Mouse (Mus musculus): ENCODE measurements around the gene Stx2.

Stx2 gene

DNA sequence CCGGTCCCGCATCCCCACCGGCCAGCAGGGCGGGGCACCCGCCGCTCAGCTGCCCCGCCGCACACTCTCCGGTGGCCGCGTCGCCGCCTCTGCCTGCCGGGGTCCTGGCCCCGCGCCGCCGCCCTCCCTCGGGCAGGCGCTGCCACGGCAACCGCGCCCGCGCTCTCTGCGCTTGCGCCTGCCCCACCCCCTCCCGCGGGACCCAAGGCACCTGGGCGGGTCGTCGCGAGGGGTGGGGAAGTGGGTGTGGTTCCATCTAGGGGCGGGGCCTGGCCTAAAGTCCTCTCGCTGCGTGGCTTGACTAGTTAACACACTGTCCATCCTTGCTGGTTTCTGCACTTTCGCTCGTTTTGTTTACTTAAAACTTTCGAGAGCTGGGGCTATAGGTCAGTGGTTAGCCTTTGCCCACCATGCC, at the start of gene Stx2:
Gene Stx2, minus strand, starts transcription at position 163 of the 415 bp plus-strand sequence.
- DNase-seq (ENCODE audit: low read depth, low spot score): peak; percentile 62

DNA sequence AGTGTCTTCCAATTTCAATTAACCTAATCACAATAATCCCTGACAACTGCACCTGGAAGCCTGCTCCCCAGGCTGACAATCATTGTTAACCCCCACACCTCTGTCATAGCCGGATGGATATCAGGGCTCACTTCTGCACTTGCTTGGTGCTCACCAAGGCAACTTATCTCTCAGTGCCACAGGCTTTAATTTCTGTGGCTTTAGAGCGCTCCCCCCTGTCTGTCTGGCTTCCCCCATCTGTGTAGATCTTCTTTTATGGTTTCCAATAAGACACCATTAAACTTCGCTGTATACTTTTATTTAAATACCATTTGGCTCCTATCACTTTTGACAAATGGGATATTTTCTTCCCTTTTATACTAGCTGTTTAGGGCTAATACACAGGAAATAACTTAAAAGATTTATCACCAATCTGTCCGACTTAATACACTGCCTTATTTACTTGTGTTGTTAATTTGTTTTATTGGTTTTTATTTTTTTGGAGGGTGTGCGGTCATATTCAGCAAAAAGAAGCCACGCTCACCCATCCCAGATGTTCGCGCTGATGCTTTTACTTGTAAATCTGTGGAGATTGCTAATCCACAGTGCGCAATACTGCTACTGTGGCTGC, 46.4 kb upstream of the Stx2 start:
- DNase-seq (ENCODE audit: low read depth, low spot score): no peak

DNA sequence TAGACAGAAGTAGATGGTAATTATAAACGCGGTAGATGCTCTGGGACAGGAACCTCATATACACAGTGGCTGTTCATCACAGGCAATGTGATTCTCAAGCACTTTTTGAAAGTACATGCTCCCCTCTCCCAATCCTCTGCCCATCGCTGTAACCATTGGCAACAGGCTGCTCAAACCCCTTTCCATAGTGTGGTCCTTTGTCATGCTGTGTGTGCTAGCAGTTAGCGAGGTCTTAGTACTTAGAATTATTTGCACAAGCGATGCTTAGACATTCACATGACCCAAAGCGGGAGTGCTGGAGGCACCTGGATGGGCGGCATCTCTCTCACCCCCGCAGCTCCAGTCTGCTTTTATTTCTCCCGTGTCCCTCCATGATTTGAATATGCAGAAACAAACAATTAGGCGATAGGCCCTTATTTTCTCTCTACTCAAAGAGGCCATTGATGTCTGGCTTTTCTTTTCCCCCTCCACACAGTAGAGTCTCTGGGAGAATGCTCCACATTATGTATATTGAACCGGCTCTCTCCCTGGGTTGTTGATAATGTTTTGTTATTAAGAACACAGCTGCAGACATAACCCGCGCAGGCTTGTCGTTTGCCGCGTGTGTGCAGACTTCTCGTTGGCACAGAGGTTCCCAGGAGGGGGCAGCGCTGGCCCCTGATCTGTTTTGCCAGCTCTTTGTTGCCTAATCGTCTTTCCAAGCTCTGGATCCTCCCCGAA, 44.4 kb upstream of the Stx2 start:
- DNase-seq (ENCODE audit: low read depth, low spot score): no peak

DNA sequence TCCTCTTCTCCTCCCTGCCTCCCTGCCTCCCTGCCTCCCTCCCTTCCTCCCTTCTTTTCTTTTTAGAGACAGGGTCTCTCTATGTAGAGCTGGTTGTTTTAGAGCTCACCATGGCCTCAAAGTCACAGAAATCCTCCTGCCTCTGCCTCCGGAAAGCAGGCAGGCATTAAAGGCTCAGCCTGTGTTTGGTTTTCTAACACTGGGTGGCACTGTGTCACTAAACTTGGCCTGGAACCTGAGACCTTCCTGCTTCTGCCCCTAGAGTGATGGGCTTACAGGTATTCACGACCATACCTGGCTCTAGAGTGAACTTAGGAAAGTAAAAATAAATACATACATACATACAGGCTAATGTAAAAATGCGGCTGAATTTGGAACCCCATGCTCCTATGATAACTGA, 43.5 kb upstream of the Stx2 start:
- no peak for DNase-seq (ENCODE audit: low read depth, low spot score)

DNA sequence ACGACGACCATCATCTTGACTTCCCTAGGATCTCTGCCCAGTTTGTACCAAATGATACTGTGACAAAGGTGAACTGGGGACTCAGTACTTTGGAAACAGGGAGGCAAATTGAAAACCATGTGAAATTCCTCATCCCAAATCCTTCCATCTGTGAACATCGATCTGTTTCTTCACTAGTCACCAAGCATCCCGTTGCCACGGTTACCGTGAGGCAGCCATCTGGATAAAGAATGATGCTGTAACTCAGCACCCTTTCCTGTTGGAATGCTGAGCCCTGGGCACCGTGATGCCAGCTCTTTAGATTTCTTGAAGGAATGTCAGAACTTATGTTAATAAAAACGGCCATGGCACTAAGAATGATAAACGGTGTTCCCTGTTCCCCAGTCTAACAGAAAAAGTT, 41.0 kb upstream of the Stx2 start:
- DNase-seq (ENCODE audit: low read depth, low spot score): no peak

DNA sequence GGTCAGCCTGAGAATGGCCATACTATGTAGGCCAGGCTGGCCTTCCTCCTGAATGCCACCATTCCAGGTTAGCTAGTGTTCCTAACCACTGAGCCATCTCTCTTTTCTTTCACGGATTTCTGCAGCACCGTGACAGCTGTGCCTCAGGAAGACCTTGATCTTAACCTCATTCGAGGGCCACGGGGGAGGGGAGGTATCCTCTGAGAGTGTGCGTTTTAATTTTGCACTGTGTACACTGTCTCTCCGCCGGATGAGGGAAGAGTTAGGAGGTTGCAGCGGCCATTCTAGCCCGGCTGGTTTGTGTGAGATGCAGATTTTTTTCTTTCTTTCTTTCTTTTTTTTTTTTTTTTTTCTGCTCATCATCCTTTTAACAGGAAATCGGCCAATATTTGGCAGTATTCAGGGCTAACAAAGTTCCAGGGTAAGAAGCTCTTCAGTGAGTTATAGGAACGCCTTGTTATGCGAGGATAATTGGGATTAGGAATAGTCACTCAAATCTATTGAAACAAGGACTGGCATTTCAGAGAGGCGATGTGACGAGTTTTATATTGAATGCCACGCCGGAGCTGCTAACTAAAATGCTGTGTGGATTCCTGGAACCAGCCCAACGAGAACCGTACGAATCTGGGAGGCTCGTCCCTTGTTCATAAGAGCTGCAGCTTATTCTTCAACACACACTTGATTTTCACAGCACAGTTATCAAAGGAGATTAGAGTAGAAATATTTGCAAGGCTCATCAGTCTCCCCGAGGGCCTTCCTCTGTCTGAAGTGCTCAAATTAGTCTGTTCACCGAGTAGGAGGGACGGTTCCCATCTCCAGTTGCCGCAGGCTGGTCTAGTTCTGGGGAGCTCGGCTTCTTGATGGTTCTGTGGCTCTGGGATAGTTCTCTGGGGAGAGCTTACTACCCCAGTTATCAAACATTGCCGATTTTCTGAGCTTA, 37.5 kb upstream of the Stx2 start:
- DNase-seq (ENCODE audit: low read depth, low spot score): no peak

DNA sequence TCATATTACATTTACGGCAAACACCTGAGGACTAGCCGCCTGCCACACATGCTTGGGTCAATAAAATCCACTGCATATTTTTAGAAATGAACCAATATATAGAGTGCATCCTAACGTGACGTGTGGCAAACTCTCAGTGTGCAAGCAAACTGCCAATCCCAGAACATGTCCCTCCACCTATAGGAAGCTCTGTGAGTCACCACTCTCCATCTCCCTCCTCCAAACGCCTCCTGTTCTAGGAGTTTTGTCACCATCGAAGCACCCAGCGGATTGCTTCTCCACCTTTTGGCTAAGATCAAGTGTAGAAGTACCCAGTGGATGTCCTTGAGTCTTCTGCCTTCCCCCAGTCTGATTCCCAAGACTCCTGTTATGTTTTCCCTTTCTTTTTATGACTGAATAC, 29.4 kb upstream of the Stx2 start:
- DNase-seq (ENCODE audit: low read depth, low spot score): no peak

DNA sequence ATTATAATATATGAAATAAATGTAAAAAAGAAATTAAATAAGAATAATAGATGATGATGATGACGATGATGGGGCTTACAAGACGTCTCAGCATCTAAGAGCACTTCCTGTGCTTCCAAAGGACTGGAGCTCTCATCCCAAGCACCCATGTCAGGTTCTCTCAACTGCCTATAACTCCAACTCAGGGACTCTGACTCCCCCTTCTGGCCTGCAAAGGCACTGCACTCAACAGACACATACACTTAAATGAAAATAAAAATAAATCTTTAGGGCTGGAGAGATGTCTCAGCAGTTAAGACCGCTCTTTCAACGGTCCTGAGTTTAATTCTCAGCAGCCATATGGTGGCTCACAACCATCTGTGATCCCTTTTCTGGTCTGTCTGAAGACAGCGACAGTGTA, 28.3 kb upstream of the Stx2 start:
- DNase-seq (ENCODE audit: low read depth, low spot score): no peak

DNA sequence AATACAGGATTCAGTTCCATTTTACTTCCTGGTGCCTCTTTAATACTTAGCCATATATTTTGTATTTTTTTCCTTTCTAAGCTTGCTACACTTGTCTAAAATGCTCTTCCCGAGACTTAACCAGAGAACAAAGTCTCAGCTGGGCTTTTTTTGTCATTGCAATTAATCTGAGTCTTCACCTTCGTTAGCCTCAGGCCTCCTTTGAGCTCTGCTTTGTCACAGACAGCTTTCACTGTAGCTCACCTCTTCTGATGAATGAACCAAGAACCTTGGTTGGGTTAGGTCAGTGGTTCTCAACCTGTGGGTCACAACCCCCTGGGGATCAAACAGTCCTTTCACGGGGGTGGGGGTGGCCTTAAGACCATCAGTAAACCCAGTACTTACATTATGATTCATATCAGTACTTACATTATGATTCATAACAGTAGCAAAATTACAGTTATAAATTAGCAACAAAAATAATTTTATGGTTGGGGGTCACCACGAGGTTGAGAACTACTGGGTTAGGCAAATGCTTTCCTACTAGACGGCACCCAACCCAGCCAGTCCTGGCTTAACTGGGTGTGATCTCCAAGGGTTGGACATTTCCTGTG, 20.9 kb upstream of the Stx2 start:
- no peak for DNase-seq (ENCODE audit: low read depth, low spot score)

DNA sequence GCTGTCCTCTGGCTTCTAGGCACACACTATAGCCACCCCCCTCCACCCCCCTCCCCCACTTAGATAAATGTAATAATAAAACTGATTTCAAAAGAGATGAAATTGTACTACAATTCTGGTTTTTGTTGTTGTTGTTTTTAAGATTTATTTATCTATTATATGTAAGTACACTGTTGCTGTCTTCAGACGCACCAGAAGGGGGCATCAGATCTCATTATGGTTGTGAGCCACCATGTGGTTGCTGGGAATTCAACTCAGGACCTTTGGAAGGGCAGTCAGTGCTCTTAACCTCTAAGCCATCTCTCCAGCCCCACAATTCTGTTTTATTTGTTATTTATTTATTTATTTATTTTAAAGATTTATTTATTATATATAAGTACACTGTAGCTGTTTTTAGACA, 18.3 kb upstream of the Stx2 start:
- DNase-seq (ENCODE audit: low read depth, low spot score): no peak

DNA sequence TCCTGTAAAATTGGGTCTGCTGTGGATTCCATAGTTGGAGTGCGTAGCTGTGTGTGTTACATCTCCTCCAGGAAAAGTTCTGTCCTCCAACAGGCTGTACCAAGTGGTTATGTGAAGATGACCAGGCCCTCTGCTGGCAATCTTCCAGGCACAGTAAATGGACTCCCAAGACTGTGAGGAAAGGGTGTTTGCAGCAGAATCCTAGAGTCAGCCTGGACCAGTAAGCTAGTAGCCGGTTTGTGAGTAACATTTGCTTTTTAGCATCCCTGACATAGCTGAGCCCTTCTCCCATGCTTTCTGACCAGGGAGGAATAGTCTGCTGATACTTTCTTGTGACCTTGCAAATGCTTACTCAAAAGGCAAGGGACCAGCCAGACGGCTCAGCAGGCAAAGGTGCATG, 17.8 kb upstream of the Stx2 start:
- DNase-seq (ENCODE audit: low read depth, low spot score): no peak

DNA sequence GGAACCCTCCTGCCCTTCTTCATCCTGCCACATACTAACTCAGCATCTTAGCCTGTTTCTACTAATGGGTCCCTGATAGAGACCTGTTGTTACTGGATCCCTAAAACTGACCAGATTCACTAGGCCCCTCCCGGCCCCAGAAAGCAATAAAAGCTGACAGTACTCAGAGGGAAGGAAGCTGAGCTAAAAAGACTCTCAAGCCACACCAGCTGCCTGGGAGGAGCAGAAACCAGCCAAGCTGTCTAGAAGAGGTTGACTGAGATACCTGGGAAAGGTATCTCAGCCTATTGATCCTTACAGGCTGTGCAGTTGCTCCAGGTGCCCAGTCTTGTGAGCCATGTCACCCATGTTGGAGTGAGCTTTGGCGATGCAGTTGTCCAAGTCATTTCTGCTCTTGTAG, 17.4 kb upstream of the Stx2 start:
- DNase-seq (ENCODE audit: low read depth, low spot score): no peak

DNA sequence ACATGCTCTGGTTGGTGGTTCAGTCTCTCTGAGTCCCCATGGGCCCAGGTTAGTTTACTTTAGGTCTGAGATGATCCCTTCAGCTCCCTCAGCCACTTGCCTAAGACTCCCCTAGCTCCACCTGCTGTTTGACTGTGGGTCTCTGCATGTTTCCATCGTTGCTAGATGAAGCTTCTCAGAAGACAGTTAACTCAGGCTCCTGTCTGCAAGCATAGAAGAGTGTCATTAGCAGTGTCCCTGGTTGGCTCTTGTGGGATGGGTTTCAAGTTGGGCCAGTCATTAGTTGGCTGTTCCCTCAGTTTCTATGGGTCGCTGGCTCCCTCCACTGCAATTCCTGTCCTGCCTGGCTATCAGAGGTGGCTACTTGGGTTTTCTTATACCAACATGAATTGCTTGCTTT, 16.7 kb upstream of the Stx2 start:
- no peak for DNase-seq (ENCODE audit: low read depth, low spot score)

DNA sequence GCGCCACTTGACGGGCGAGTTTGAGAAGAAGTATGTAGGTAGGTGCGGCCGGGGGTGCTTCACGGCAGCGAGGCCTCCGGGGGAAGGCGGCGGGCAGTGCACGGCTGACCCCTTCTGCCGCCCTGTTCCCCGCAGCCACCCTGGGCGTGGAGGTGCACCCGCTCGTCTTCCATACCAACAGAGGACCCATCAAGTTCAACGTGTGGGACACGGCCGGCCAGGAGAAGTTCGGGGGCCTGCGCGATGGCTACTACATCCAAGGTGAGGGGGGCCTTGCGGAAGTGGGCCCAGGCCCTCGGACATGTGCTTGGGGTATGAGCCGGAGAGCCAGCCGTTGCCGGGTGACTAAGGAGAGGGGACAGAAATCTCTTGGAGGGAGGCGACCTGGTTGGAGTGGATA, 12.4 kb upstream of the Stx2 start:
- no peak for DNase-seq (ENCODE audit: low read depth, low spot score)

DNA sequence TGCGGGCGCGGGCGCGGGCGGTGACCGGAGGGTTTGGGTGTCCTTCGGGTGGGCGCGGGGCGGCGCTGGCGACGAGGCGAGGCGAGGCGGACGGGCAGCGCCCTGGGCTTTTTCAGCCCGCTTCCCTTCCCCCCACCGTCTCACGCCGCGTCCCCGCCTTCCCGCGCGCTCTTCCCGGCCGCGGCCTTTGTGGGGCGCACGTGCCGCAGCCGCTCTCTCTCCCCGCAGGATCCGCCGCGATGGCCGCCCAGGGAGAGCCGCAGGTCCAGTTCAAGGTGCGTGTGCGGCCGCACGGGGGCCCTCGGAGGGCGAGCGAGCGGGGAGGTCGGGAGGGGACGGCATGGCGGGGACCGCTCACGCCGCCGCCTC, 11.9 kb upstream of the Stx2 start:
- DNase-seq (ENCODE audit: low read depth, low spot score): no peak

DNA sequence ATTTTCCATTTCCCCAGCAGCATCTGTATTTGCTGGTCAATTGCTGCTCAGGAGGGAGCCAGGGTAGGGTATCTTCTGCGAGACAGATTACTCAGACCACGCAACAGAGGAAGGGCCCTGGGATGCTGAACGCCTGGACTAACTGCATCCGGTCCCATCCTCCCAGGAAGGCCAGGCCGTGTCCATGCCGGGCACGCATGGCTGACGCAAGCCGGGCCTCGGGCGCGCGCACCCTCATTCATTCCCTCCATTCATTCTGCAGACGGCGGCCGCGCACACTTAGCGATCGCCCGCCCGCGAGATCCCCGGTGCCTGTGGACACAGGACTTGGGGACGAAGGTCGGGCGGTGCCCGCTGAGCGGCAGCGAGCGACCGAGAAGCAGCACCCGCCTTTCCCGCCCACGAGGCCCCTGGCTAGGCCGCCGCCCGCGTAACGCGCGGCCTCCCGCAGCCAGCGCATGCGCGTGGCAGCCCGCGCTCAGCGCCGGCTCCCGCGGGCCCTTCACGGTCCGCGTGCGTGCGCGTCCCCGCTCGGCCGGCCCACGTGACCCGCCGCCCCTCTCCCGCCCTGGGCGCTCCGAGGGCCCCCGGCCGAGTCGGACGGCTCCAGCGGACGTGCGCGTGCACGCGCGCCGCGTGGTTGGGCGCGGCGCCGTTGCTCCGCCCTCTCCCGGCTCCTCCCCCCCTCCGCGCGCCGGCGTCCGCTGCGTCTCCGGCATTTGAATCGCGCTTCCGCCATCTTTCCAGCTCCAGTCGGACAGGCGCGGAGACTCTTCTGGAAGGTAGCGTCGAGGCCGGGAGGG, 11.3 kb upstream of the Stx2 start, which contains the start of gene Ran:
Gene Ran, plus strand, starts transcription at position 573 of the 803 bp plus-strand sequence.
- peak; percentile 80 for DNase-seq (ENCODE audit: low read depth, low spot score)

DNA sequence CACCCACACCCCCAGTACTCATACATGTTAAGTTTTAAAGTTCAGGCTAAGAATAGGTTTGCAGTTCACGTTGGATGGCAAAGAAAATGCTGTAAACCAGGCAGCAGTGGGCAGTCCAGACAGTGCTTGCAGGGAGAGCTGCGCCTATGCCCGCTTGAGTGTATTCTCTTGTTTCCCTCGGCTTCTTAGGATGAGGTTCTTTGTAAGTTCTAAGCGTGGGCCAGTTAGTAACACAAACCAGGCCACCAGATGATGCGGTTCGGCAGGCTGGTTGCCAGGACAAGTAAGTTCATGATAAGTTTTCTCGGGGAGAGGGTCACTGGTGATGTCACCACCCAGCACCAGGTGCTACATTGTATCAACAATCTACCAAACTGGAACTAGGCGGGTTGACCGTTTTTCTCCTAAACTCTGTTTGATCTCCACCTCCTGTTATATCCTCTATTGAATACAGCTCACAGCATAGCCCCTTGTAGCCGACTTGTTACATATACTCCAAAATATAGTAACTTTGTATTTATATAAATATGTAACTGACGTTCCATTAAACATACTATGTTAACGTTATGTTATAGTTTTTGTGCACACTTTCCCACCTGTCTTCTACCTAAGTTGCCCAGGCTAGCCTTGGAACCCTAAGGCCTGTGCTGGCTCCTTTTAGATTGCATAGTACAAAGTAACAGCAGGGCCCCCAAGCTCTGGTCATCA, 10.6 kb upstream of the Stx2 start:
- no peak for DNase-seq (ENCODE audit: low read depth, low spot score)

DNA sequence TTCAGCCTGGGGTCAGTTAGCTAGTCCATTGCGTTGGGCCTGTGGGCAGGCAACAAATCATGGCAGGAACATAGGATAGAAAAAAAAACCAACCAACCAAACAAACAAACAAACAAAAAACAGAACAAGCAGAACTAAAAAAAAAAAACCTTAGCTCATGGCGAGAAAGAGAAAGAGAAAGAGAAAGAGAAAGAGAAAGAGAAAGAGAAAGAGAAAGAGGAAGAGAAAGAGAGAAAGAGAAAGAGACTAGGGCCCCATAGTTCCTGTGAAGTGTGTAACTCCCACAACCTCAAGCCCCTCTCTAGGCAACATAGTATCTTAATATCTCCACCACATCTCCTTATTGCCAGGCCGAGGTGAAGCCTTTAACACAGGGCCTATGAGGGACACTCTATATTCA, 8.0 kb upstream of the Stx2 start:
- DNase-seq (ENCODE audit: low read depth, low spot score): no peak

DNA sequence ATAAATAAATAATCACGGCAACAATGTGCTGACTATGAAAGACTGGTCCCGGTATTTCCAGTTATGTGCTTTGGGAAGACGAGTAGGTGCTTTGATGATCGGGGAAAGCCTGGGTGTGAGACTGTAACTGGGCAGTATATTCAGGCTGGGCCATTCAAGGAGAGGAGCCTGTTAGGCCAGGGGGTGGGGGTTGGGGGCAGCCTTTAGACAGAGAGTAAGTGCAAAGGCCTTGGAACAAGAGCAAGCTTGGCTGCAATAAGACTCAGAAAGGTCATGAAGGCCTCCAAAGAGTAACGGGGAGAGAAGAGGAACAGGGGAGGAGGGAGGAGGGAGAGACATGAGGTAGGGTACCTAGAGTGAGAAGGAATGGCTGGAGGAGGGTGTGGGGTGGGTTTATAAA, 7.2 kb upstream of the Stx2 start:
- DNase-seq (ENCODE audit: low read depth, low spot score): no peak

DNA sequence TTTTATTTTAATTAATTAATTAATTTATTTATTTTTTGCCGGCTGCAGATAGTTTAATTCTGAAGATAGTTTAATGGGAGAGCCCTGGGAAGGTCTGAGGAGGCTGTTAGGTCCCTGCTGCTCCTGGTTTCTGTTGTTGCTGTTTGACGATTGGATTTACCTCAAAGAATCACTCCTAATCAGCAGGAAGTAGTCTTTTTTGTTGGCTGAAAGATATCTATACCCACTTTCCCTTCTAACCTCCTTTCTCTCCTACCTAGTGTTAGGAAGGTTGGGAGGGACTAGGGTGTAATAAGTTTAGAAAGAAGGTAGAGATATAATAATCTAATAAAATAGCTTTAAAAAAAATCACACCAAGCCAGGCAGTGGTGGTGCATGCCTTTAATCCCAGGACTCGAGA, 6.6 kb upstream of the Stx2 start:
- DNase-seq (ENCODE audit: low read depth, low spot score): no peak

DNA sequence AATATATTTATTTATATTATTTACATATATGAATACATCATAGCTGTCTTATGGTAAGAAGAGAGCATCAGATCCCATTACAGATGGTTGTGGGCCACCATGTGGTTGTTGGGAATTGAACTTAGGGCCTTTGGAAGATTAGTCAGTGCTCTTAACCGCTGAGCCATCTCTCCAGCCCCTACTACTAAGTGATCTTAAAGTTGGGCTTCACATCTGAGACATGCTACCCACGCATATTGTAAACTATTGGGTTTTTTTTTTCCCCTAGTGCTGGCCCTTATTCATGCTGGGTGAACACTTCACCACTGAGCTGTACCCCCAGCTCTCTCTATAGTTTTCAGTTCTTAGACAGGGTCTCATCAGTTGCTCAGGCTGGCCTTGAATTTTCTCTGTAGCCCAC, 2.6 kb upstream of the Stx2 start:
- DNase-seq (ENCODE audit: low read depth, low spot score): no peak
